Mouse (Mus musculus) neural tube, embryonic 14.5 days (tissue): ENCODE data around the gene Pik3r5. TPM values are rescaled to one million over a fixed set of nuclear protein-coding genes. Genes with fewer than 3 reads are reported as not detected.

Source experiments
- ATAC-seq: fragments of 200-750 bp; cut with Nextera tagmentation; 2 replicates; pipeline ENCODE4 v1.8.0; 2017; ENCODE audit warnings: low read depth, mild to moderate bottlenecking, moderate TSS enrichment, moderate library complexity
- H3K27ac ChIP-seq: fragments of 300-500 bp; sonication (generic); 2 replicates; pipeline ENCODE4 v1.5.1; 2014; ENCODE audit warnings: low read depth, mild to moderate bottlenecking, control low read depth, low read length, moderate library complexity, mixed read lengths
- H3K27me3 ChIP-seq: fragments of 300-500 bp; sonication (generic); 2 replicates; pipeline ENCODE4 v1.6.1; 2014; ENCODE audit warnings: low read length; ENCODE audit not compliant: control insufficient read depth, insufficient read depth
- H3K36me3 ChIP-seq: fragments of 300-500 bp; sonication (generic); 2 replicates; pipeline ENCODE4 v1.6.1; 2014; ENCODE audit warnings: low read length, mixed read lengths; ENCODE audit not compliant: control insufficient read depth, insufficient read depth
- H3K4me1 ChIP-seq: fragments of 300-500 bp; sonication (generic); 2 replicates; pipeline ENCODE4 v1.6.1; 2014; ENCODE audit warnings: low read length; ENCODE audit not compliant: control insufficient read depth, insufficient read depth
- H3K4me2 ChIP-seq: fragments of 300-500 bp; sonication (generic); 2 replicates; pipeline ENCODE4 v1.6.1; 2014; ENCODE audit warnings: mild to moderate bottlenecking, low read depth, low read length, control low read depth
- H3K4me3 ChIP-seq: fragments of 300-500 bp; sonication (generic); 2 replicates; pipeline ENCODE4 v1.5.1; 2014; ENCODE audit warnings: low read depth, low read length, control low read depth, mixed read lengths
- H3K9ac ChIP-seq: fragments of 300-500 bp; sonication (generic); replicated peaks from 2 replicates; pipeline ENCODE4 v1.6.1; 2014; ENCODE audit warnings: low read depth, mild to moderate bottlenecking, control low read depth, low read length, mixed read lengths
- H3K9me3 ChIP-seq: fragments of 300-500 bp; sonication (generic); 2 replicates; pipeline ENCODE4 v1.6.1; 2016; ENCODE audit warnings: low read length; ENCODE audit not compliant: control insufficient read depth
- WGBS: fragments of 180-500 bp; shearing (Covaris S2); extraction: QIAGEN DNeasy Blood & Tissue Kit; methylation state at CpG from one replicate; pipeline ENCODE4 v1.1.7; 2014; 5-methylcytosine and 5-hydroxymethylcytosine counted together
- polyA plus RNA-seq: library from polyadenylated mRNA; unstranded; fragments of >200 nt; fragmentation: Nextera tagmentation; extraction: Ambion mirVana; gene quantifications from 2 replicates; pipeline ENCODE4 v1.2.1, GENCODE M21; 2014

Pik3r5 gene
- polyA plus RNA-seq, 1 experiment from 2014 or later = 1.2 TPM

DNA sequence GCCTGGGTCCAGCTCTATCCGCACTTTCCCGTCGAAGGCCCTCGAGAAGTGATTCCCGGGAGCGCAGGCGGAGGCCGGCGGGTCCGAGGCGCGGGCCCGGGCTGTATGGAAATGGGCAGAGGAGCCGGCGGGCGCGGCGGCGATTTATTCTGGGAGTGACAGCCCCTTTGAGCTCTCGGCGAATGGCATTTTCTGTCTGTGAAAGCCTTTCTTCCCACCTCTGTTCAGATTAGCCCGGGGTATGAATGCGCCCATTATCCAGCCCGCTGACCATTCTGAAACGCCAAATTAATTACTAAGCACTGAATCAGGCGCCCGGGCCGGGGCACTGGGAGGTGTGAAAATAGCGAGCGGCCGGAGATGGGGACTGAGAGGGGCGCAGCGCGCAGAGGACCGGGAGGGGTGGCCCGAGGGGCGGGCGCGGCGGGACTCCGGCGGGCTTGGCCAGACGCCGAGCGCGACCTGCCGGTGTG lies 32.3 kb upstream of the Pik3r5 start:
- WGBS = under 1% methylated on average over 45 of the region's 47 CpGs
- H3K27me3 ChIP-seq = peaks cover 14% of the 10 kb centered on the region
- no peaks in the 10 kb centered on the region for H3K36me3 ChIP-seq
- ATAC-seq = peak; percentile 89
- peak overlapping the region; percentile 58 for H3K27ac ChIP-seq
- peak overlapping the region; percentile 84 for H3K4me2 ChIP-seq
- H3K4me1 ChIP-seq = peaks cover 4% of the 10 kb centered on the region
- H3K9ac ChIP-seq = peak overlapping the region; percentile 48
- H3K4me3 ChIP-seq = peak overlapping the region; percentile 49
- no peaks in the 10 kb centered on the region for H3K9me3 ChIP-seq

DNA sequence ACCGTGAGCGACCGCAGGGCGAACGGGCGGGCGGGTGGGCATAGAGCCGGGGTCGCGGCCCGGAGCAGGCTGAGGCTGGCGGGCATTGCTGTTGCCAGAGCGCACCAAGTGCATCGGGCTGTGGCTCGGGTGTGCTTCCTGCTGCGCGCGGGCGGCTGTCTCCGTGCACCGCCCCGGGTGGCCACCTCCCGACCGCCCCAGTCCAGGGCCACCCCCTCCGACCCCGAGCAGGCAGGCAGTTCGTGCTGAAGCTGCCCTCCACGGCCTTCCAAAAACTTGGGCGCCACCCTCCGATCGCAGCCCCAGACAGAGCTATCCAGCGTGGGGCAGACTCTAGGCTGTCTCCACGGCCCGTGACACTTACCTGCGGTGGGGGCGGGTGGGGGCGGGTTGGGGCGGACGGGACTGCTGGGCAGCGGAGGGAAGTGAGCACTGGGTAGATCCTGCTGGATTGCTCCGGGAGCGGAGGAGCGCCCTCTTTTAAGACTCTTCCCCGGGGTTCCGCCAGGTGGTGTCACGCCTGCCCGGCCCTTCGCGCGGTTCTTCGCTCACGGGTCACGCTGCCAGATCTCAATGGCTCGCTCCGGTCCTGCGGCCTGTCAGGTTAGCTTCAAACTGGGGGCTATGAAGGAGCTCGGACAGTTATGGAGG lies 31.8 kb upstream of the Pik3r5 start:
- Histone ChIP-seq H3K4me2 (peak overlapping the region; percentile 84), H3K4me3 (peak overlapping the region; percentile 49), H3K4me1 (peaks cover 4% of the 10 kb centered on the region), H3K27ac (peak overlapping the region; percentile 58), H3K36me3 (no peaks in the 10 kb centered on the region), H3K9ac (peak overlapping the region; percentile 48), H3K27me3 (peaks cover 14% of the 10 kb centered on the region), H3K9me3 (no peaks in the 10 kb centered on the region)
- ATAC-seq = peak; percentile 83
- under 1% methylated on average over 40 of the region's 57 CpGs for WGBS

DNA sequence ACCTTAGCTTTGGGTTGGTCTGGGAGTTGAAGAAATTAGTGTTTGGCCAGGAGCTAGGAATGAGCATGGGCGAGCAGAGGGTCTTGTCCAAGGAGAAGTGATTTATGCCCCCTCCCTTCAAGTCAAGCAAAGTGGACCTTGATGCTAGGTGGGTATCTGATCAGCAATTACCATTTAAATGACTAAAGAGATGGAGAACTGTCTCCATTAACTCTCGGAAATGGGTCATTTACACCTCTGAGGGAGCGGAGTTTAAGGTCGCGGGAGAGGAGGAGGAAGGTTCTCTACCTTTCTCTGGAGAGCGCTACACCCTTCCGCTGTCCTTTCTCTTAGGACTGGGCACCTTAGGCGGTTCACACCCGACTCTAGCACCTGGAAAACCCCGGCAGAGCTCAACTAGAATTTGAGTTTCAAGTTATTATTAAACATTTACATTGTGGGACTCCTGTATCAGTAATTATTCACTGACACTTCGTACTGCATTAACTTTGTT lies 31.1 kb upstream of the Pik3r5 start, which contains the start of gene Ntn1:
Gene Ntn1 (minus strand): TSS at position 97 of the 493 bp plus-strand sequence.
- H3K27me3 ChIP-seq = peaks cover 14% of the 10 kb centered on the region
- H3K9ac ChIP-seq = peak within 1 kb of the TSS; percentile 48
- ATAC-seq = no peak

DNA sequence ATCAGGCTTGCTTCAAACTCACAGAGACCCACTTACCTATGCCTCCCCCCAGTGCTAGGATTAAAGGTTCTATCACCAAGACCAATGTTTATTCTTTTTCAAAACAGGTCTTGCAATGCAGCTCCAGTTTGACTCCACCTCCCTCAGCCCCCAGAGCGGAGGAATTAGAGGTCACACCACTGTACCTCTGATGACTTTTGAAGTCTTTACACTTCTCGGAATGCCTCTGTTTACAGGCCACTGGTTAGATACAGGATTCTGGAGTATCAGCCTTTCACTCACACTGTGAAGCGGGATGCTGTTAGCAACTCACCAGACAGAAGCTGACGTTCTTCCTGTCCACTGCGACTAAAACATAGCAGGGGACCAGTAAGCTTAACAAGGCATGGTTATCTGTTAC lies 30.5 kb upstream of the Pik3r5 start:
- H3K4me1 ChIP-seq = peaks cover 4% of the 10 kb centered on the region
- H3K4me3 ChIP-seq = no peak overlapping the region
- H3K4me2 ChIP-seq = no peak overlapping the region
- no peak overlapping the region for H3K27ac ChIP-seq
- H3K27me3 ChIP-seq = peaks cover 14% of the 10 kb centered on the region
- H3K36me3 ChIP-seq = no peaks in the 10 kb centered on the region
- H3K9ac ChIP-seq = no peak overlapping the region
- WGBS = 48% methylated on average over 5 of the region's 5 CpGs
- ATAC-seq = no peak
- H3K9me3 ChIP-seq = no peaks in the 10 kb centered on the region

More for the DNA sequence above, 31.1 kb upstream of the Pik3r5 start, which contains the start of gene Ntn1:
- Histone ChIP-seq H3K4me2 (peak within 1 kb of the TSS; percentile 84), H3K4me3 (peak within 1 kb of the TSS; percentile 49), H3K27ac (peak within 1 kb of the TSS; percentile 58), H3K4me1 (peaks cover 4% of the 10 kb centered on the region), H3K9me3 (no peaks in the 10 kb centered on the region), H3K36me3 (no peaks in the 10 kb centered on the region)
- WGBS = 5% methylated on average over 11 of the region's 11 CpGs

DNA sequence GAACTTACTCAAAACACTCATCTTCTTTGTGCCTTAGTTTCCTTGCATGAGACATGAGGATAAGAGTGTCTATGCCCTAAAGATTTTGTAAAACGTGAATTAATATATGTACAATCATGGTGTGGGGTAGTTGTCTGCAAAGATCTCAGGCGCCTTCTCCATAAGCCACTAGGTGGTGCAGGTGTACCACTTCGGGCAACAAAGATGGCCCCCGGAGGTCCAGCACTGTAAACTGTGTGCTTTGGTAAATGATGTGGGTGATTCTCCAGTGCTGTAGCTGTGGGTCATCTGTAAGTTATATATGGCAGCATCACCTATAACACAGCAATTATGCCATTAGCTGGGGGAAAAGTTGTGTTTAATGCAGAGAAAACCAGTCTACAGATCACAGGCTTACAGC lies 27.7 kb upstream of the Pik3r5 start:
- Histone ChIP-seq H3K9me3 (no peaks in the 10 kb centered on the region), H3K27me3 (peaks cover 5% of the 10 kb centered on the region), H3K4me1 (peaks cover 4% of the 10 kb centered on the region), H3K9ac (no peak overlapping the region), H3K4me2 (no peak overlapping the region), H3K4me3 (no peak overlapping the region), H3K27ac (no peak overlapping the region), H3K36me3 (no peaks in the 10 kb centered on the region)
- no peak for ATAC-seq
- WGBS = 66% methylated on average over 4 of the region's 4 CpGs

DNA sequence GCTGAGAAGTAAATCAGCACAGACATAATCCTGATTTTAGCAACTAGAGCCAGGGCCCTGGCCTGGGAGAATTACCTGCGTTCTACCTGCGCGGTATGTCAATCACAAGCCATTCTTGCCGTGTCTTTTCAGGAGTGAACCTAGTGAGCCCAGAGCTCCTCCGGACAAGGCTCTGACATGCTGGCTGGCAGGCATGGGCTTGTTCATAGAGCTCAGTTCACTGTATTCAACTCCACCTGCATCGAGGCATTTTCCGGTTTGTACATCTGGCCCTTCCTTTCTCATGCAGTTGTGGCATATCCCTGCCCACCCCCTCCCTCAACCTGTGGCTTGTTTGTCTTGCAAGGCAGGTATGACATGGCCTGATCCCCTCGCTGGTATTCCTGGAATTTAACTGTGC lies 26.3 kb upstream of the Pik3r5 start:
- no peak for ATAC-seq

DNA sequence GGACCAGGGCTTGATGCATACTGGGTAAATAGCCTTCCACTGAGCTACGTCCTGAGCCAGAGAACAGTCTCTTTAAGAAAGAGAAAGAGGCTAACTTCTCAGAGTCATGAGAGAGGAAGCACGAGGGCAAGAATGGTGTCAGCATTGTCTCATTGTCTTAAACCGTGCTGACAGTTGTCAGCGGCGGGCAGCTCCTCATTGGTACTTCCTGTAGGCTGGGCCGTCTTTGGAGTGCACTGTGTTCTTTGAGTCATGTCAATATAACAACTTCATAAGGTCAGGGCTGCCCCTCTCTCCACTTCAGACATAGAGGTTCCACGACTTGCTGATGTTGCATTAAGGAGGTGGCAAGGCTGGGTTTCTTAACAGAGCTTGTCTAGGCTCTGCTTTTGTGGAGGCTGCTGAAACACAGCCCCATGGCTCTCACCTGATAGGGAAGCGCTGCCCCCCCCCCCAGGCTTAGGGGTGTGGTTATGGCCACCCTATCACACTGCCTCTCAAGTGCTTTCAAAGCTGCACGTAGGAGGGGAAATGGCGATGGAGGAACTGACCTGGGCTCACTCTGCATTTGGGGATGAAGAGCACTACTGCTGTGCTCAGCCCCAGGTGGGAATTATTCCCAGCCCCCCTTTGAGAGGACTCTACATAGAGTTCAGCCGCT lies 24.5 kb upstream of the Pik3r5 start:
- no peak overlapping the region for H3K4me2 ChIP-seq
- no peak overlapping the region for H3K9ac ChIP-seq
- 66% methylated on average over 11 of the region's 11 CpGs for WGBS
- H3K4me3 ChIP-seq = no peak overlapping the region
- H3K4me1 ChIP-seq = no peaks in the 10 kb centered on the region
- no peaks in the 10 kb centered on the region for H3K9me3 ChIP-seq
- H3K36me3 ChIP-seq = no peaks in the 10 kb centered on the region
- H3K27ac ChIP-seq = no peak overlapping the region
- no peak for ATAC-seq
- H3K27me3 ChIP-seq = no peaks in the 10 kb centered on the region

More for the DNA sequence above, 26.3 kb upstream of the Pik3r5 start:
- peaks cover 5% of the 10 kb centered on the region for H3K27me3 ChIP-seq
- no peak overlapping the region for H3K4me3 ChIP-seq
- no peaks in the 10 kb centered on the region for H3K9me3 ChIP-seq
- H3K9ac ChIP-seq = no peak overlapping the region
- H3K36me3 ChIP-seq = no peaks in the 10 kb centered on the region
- no peak overlapping the region for H3K27ac ChIP-seq
- no peak overlapping the region for H3K4me2 ChIP-seq
- 95% methylated on average over 8 of the region's 8 CpGs for WGBS
- H3K4me1 ChIP-seq = no peaks in the 10 kb centered on the region; the same call in 1 of the 2 replicates

DNA sequence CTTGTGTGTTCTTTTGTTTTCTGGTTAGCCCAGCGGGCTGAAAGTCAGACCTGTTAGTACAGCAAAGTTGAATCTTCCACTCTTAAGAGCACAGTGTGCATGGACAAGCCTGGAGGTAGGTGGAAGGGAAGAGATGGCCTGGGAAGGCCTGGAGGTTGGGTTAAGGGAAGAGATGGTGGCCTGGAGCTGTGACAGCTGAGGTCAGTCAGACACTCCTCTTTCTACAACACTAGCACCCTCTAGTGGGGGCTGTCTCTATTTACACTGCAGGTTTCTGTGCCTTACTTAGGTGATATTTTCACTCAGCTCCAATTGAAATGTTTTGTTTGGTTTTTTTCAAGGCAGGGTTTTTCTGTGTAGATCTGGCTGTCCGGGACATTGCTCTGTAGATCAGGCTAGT lies 23.8 kb upstream of the Pik3r5 start:
- Histone ChIP-seq H3K4me3 (no peak overlapping the region), H3K4me2 (no peak overlapping the region), H3K4me1 (no peaks in the 10 kb centered on the region), H3K27ac (no peak overlapping the region), H3K9me3 (no peaks in the 10 kb centered on the region), H3K9ac (no peak overlapping the region), H3K27me3 (no peaks in the 10 kb centered on the region), H3K36me3 (no peaks in the 10 kb centered on the region)
- WGBS = 66% methylated on average over 2 of the region's 2 CpGs
- no peak for ATAC-seq

DNA sequence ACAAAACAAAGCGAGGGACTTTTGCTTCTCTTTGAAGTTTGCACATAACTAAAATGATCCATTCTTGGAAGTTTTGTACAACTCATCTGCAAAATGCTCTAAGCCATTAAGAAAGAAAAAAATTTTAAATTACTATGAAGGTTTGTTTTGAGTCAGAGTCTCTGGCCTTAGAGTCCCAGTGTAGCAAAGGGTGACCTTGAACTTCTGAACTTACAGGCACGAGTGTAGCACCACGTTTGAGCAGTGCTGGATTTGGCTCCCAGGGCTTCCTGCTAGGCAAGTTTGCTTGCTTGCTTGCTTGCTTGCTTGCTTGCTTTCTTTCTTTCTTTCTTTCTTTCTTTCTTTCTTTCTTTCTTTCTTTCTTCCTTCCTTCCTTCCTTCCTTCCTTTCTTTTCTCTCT lies 14.9 kb upstream of the Pik3r5 start:
- H3K9ac ChIP-seq = no peak overlapping the region
- no peak overlapping the region for H3K27ac ChIP-seq
- no peaks in the 10 kb centered on the region for H3K4me1 ChIP-seq
- no peak for ATAC-seq
- H3K4me3 ChIP-seq = no peak overlapping the region
- 68% methylated on average over 3 of the region's 3 CpGs for WGBS
- no peak overlapping the region for H3K4me2 ChIP-seq
- no peaks in the 10 kb centered on the region for H3K36me3 ChIP-seq
- no peaks in the 10 kb centered on the region for H3K27me3 ChIP-seq
- no peaks in the 10 kb centered on the region for H3K9me3 ChIP-seq
